Mouse (Mus musculus): ENCODE measurements around the gene Lrrfip2.

Lrrfip2 gene

DNA sequence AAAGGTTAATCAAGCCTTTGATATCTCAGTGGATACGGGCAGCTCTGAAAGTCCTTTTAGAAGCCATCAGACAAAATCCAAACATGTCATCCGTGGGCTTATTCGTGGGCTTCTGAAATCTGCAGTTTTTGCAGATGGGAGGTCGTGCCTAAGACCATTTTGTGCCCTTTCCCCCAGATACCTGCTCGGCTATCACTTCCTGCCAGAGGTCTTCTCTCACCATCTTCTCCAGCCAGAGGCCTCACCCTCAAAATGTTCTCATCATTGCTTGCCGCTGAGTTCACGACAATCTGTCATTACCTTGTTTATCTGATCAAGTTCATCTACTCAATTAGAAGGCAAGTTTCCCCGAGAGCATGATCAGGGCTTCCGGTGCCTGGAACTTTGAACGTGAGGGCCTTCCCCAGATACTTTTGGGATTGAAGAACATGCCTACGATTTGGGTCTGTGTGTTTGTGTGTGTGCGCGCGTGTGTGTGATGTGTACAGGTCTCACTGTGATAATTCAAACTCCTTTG is at the start of gene Lrrfip2:
Gene Lrrfip2, plus strand, starts transcription at position 467 of the 517 bp plus-strand sequence.
- DNase-seq, result peak; percentile 87

DNA sequence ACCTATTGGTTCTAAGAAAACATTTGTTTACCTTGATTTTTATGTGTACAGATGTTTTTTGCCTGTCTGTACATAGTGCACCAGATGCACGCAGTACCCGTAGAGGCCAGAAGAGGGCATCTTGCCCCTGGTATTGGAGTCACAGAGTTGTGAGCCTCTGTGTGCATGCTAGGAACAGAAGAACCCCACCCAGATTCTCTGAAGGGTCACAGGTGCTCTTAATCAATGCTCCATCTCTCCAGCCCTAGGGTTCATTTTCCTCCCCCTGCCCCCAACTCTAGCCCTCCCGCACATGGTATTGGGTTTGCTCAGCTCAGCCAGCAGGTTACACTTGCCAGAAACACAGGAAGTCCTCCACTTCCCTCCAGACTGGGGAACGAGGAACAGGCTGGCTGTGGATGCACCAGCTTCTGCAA is 46.8 kb upstream of the Lrrfip2 start:
- DNase-seq, result peak; percentile 93

DNA sequence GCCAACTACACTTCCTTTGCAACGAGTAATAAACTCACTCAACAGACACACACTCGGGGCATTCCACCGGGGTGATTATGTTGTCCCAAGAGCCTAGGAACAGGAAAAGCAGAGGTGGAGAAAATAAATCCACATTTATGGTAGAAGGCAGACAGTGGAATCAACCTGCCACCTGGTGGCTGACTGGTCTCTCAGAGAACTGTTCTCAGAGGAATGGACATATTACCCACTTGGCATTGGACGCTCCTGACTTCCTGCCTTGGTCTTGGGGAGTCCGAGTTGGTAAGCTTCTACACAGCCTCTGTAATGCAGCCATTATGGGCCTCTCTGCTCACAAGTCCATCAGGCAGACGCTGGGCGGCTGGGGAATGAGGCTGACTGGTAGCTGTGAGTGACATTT is 45.2 kb upstream of the Lrrfip2 start:
- peak; percentile 89 for DNase-seq

DNA sequence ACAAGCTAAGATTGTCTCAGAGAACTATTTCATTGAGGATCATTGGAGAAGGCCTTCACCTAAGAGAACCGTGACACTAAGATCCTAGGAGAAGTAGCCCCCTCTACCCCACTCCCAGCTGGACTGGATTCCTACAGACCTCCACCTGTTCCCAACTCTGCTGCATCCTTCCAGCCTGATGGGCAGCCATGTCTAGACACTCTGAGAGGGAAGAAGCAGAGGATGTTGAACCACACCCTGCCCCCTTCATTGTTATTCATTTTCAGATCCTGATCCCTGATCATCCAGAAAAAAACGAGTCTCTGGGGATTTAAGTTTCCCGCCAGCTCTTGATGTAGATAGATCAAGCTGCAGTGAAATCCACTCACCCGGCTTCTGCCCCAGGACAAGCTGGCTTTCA is 44.4 kb upstream of the Lrrfip2 start:
- DNase-seq, result peak; percentile 80

DNA sequence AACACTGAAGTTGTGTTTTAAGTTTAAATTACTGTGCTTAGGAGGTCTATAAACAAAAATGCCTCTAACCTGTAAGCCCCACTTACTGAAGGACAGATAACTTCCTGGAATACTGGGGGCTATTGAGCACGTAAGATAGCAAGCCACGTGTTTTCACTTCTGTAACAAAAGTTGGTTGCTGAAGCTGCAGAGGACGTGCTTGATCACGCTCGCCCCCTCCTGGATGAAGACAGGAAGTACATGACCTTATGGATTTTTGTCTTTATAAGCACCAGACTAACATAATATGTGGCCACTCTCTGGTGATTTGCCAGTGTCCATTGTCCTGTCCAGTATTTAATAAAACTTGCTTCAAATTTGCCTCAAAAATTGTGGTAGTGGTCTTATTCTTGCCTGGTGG is 39.6 kb upstream of the Lrrfip2 start:
- DNase-seq, result no peak

DNA sequence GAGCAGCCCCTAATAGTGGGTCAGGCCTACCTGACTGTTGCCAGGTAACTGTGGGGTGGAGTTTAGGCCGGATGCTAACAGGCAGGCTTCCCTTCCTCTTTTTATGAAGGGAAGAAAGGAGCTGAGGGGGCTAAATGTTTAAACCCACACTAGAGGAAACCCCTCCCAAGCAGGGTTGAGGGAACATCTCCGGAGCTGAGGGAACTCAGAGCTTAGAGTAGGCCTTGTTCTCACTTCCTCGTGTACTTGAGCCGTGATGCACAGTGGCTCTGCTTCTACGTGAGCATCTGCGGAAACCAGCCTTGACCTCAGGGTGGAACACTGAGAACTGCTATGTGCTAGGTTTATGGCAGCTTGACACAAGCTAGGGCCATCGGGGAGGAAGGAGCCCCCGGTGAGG is 36.6 kb upstream of the Lrrfip2 start:
- DNase-seq, result no peak

DNA sequence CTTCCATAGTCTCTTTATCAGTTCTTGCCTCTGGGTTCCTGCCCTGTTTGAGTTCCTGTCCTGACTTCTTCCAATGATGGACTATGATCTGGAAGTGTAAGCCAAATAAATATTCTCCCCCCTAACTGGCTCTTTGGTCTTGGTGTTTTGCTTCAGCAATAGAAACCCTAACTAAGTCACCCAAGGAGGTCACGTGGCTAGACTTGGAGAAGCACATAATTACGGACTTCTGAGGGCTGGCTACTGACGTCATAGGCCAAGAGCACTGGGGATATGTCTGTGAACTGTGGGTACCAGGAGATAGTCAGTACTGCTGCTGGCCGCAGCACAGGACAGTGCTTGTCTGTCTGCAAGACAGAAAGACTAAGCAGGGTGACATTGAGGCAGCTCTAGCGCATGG is 35.6 kb upstream of the Lrrfip2 start:
- DNase-seq, result no peak

DNA sequence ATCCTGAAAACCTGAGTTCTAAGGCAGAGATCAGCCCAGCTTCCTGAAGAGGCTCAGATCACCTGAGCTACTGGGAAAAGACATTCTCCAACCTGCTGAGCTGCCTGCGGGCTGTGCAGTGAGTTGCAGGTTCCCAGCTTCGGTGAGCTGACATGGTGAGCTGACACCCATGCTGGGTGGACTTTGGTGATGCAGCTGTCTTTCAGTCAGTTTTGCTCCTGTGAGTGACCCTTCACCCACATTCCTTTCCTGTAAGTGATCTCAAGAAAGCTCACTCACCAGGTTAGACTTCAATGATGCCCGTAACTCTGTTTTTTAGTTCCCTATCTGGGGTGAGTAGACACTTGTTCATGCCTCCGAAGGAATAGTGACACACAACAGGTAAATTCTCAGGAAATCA is 32.1 kb upstream of the Lrrfip2 start:
- peak; percentile 75 for DNase-seq

DNA sequence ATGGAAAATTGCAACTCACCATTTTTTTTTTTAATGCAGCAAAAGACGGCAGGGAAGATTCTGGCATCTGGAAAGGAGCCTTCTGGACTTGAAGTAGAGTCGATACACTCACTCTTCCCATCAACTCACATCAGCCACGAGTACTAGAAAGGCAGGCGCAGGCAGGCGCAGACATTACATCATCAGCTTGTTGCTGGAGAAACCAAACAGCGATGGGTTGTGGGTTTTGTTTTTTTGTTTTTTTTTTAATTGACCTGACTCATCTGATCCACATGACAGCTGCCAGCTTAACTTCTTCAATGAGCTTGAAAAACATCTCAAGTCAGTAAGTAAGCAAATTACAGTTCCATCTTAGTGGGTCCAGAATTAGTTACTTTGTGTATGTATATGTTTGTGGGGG is 31.3 kb upstream of the Lrrfip2 start:
- DNase-seq, result peak; percentile 89

DNA sequence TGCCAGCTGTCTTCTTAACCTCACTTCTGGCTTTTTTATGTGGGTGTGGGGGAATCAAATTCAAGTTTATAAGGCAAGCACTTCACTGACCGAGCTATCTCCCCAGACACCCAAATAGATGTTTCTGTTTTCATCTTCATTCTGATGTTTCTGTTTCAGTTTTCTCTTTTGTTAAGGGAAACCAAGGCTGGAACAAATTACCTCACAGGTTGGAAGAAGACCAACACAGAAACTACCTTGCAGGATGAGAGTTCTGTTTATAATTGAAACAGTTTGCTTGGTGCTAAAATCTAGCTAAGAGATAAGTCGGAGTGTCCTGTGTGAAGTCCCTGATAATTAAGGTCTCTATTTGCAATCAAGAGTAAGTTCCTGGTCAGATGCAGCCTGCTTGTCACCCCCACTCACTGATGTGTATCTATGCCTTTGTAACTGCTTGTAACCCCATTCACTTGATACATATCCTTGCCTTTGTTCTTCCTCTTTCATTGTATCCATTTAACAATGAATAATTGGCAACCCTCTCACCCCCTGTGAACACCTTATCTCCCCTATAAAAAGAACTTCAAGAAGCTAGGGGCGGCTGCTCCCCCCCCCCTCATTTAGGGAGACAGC is 30.3 kb upstream of the Lrrfip2 start:
- peak; percentile 31 for DNase-seq

DNA sequence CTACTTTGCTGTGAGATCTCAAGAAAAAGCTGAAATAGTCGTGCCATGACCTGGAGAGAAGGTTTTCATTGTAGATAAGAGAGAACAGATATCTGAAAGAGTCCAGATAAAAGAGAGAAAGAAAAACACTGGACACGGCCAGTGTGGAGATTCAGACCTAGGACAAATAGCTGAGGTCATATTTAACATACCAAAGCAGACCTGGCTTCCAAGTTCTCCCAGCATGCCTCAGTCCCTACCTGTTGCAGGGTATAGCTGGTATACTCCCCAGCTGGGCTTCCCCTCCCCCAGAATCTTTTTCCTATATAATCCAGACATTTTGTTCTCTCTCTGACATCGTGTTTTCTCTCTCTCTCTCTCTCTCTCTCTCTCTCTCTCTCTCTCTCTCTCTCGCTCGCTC is 29.4 kb upstream of the Lrrfip2 start:
- peak; percentile 27 for DNase-seq

DNA sequence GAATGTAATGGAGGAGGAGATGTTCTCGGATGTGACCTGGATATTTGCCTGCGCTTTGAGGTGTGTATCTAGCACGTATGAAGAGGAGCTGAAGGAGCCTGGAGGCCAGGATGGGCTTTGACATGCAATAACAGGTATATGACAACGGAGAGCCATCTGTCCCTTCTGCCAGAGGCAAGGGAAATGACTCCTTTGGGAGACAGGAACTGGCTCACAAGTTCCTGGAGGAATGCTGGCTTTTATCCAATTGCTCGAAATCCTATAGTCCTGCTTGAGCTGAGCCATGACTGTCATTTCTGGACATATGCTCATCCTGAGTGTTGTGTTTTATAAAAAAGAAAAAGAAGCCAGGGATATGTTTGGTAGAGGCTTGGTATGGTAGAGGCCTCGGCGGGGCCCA is 28.5 kb upstream of the Lrrfip2 start:
- DNase-seq, result peak; percentile 80

DNA sequence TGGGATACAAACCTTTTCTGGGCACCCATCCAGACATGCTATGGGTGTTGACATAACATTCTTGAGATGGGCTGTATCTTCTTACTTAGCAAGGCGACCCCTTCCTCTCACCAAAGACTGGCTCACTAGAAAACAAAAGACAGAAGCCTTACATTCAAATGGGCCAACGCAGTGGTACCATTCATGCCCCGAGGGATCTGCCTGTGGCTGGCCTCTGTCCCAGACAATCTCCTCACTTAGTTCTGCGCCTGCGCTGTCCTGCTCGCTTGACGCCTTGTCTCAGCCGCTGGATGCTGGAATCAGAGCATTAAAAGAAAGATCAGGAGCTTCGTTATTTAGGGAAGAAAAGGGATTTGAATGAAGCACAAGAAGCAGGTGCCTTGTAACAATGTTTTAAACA is 24.7 kb upstream of the Lrrfip2 start:
- peak; percentile 96 for DNase-seq

DNA sequence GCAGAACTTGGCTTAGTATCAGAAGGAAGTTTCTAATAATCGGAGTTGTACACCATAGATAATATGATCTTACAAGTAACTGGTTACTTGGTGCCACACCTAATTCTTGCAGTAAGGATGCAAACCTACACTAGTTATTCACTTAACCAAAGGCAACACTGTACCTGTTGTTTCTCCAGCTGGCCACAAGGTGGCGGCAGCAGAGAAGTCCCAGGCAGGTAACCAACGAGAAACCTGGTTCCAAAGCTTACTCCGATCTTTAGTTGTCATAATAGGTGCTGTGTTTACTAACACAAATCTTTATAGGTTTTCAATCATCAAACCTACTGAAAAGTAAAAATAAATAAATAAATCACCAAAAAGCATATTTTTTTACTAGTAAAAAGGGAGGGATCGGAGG is 24.3 kb upstream of the Lrrfip2 start:
- DNase-seq, result peak; percentile 85

DNA sequence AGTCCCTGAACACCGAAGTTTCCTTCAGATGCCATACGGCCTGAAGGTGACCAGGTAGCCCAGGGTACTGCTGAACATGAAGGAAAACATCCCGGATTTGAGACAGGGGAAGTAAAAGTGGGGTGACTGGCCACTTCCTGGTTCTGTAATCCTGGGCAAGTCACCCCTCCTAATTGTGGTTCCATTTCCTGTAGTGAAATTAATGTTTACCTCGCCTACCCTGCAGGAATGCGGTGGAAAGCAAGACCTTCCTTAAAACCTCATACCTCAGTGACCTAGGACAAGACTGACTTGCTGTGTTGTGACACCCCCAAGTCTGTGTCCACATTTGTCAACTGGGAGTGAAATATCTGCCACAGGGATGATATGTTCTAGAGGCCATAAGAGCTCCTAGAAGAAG is 22.8 kb upstream of the Lrrfip2 start:
- DNase-seq, result peak; percentile 75

DNA sequence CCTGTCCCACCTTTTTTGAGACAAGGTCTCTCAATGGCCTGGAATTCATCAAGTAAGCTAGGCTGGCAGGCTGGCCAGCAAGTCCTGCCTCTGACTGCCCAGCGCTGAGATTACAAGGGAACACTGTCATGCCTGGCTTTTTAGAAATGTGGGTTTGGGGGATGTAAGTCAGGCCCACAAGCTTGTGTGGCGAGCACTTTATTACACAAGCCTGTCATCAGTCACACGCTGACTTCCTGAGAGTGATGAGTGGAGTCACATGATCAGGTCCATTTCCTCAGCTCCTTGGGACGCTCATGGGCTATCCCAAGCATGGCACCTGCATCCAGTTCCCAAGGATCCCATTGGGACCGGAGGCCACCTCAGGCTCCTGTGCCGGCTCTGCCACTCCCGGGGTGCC is 21.7 kb upstream of the Lrrfip2 start:
- peak; percentile 74 for DNase-seq

DNA sequence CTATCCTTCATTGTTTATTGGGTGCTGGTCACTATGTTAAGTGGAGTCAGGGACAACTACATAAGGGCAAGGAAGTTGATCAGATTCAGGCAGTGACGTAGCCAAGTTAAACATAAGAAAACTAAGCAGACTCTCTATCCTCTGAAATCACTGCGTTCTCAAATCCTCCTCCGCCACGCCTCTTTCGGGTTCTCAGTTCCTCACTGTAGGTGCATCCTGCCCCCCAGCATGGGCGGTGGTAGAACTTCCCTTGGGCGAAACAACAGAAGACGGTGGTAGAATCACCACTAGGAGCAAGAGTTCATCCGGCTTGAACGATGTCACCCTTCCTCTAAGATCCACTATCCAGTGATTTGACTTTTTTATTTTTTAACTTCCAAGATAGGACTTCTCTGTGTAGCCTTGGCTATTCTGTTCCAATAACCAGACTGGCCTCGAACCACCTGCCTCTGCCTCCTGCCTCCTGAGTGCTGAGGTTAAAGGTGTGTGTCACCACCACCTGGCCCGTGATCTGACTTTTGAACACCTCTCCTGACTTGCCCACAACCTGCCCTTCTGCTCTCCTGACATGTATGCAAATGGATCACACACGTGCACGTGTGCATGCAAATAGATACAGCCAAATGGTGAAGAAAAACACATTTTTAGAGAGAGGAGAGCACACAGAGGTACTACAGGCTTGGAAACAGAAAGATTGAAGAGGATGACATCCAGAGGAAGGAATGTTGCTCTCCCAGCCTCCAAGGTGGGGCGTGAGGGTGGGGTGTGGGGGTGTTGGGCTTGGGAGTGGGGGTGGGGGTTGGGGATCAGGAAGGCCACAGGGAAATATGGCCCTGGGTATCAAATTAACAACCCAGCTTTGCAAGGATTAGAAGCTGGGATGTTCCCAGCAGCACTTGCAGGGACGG is 20.7 kb upstream of the Lrrfip2 start:
- peak; percentile 48 for DNase-seq

DNA sequence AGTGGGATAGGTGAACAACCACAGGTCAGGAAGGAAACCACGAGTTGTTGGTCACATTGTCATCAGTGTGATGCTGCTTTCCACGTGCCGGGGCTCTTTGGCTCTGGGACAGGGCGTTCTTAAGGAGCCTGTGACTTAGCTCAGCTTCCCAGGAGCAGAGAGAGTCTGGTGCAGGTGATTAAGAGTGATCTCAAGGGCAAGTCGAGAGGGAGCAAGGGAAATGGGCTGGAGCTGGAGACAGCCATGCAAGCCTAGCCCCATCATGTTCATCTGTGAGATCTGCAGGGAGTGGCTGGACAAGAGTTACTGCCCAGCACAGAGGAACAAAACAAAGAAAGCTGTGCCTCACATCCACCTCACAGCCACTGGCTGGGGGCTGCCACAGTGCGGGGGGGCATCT is 19.8 kb upstream of the Lrrfip2 start:
- DNase-seq, result peak; percentile 64

DNA sequence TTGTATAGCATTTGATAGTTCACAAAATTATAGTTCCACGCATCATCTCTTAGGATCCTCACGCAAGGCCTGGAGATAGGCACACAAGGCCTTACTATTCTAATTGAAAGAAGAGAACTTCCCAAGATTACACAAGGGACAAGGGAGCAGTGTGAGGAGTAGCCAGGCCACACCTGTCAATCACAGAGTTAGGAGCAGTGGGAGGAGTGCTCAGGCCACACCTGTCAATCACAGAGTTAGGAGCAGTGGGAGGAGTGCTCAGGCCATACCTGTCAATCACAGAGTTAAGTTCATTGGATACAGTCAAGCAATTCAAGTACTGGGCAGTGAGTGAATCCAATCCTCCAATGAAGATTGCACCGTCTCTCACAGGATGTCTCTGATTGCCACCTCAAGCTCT is 17.0 kb upstream of the Lrrfip2 start:
- peak; percentile 64 for DNase-seq

DNA sequence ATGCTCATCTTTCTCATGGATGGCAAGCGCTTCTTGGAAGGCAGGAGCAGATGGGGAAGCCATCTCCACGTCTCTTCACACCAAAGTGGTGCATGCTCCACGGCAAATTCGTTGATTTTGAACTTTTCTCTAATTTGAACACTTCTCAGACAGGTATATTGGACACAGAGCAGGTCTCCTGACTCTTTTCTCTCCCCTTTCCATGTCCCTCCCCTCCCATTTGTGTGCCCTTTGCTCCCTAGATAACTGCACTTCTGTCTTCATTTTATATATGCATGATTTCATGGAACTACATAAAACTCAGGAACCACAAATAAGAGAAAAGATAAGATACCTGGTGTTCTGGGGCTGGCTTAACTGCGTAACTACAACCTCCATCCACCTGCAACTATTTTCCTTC is 14.1 kb upstream of the Lrrfip2 start:
- DNase-seq, result no peak

DNA sequence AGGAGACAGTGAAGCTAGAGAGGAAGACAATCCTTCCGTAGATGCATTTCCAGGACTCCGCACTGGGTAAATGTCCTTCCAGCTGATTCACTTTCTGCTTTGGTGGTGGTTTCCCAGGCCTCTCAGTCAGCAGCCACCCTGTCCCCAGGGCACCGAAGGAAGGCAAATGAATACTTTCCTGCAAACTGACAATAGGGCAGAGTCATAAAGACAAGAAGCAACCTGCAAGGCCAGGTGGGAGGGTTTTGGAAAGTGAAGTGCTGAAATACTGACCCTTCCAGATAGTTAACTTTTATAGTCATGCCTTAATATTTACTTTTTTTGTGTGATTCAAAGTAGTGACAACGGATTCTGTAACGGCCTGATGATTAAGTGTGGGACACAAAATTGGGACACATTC is 13.5 kb upstream of the Lrrfip2 start:
- peak; percentile 31 for DNase-seq

DNA sequence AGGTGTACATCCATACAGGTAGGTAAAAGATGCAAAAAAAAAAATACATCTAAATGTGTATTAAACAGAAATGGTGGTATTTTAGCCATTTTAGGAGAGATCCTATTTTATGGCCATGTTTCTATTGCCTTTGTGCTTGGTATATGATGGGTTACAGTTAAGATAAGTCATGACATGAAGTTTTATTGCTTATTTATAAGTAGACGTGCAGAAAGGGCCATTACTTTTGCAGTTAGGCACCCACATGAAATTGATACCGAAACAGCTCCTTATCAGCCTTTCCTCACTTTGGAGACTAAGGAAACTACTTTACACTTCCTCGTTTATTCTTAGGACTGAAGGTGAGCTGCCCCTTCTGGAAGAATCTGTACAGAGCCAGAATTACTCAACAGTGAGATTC is 9.5 kb upstream of the Lrrfip2 start:
- no peak for DNase-seq

DNA sequence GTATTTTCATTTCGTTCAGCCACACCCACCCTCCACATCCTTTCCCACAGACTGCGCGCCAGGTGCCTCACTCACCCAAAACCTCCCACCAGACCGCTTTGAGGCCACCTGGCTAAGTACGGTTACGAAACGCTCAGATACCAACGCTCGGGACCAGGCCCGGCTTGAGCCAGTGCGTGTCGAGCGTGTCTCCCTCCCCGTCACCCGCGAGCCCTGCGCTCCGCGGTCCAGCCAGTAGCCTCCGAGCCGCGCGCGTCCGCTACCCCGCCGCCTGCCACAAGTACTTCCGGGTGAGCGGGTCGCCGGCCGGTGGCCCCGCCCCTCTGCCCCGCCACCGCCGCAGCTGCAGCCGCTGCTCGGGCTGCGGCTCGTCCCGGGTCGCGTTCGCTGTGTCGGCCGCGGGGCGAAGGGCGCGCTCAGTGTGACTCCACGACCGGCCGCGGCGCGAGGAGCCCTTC is 431 bp downstream of the Lrrfip2 start:
- peak; percentile 99 for DNase-seq

DNA sequence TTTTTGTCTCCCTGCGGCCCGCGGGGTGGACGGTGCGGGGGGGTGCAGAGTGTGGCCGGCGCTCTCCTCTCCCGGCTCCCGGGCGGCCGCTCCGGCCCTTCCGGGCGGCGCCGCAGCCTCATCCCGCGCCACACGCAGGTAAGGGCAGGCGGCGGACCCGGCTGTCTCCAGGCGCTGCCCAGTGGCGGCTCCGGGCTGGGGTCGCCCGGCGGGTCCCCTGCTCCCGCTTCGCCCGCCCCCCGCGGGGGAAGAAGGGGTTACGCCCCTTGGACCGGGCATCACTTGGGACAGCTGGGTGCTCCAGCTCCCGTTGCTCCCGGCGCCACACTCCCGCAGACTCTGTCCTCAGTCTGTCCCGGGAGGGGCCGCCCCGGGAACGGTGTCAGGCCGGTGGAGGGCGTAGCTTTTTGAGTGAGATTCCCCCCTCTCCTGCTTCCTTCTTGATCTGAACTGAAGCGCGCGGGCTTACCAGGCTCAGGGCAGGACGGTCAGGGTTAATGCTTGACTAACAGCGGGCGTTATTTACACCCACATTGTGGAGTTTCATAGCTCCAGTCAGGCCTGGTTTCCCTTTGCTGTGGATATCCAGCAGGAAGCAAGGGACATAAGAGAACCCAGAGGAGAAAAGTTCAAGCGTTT is 979 bp downstream of the Lrrfip2 start:
- peak; percentile 96 for DNase-seq
